In genomic region chr1:34460061-34460441, GRCm38 (mm10) we compare ENCODE assay signal across 8 mouse cellular contexts. TPM values are rescaled to one million over a fixed set of nuclear protein-coding genes. Genes with fewer than 3 reads are reported as not detected.
DNase-seq lines count a peak whose midpoint lies in the region; ATAC-seq and TF ChIP-seq lines count a peak whose summit lies in the region.

No protein-coding gene starts in this region.

- no peaks in the 10 kb centered on the region for H3K36me3 ChIP-seq in embryonic facial prominence, embryonic 14.5 days (ENCODE audit: control insufficient read depth, insufficient read depth, low read length)
- no peaks in the 10 kb centered on the region for H3K36me3 ChIP-seq in intestine, postnatal 0 days (ENCODE audit: control insufficient read depth, insufficient read depth)

- peak; percentile 38 to 53 for DNase-seq in spleen, adult 18-20 months
- no peak for DNase-seq in spleen, postnatal 14 days (ENCODE audit: low spot score in 2 of 2)
- DNase-seq in embryonic facial prominence, embryonic 14.5 days (ENCODE audit: low spot score), result no peak
- peak; percentile 51 to 55 for DNase-seq in lung, postnatal 4 days
- no peak for DNase-seq in Muller cell, postnatal 12 days (ENCODE audit: inconsistent ontology term)
- no peak for DNase-seq in embryo, embryonic 10.5 days (ENCODE audit: low spot score)
- DNase-seq in embryo, embryonic 10 days (ENCODE audit: low spot score), result no peak

- H3K9me3 ChIP-seq in embryonic facial prominence, embryonic 14.5 days (ENCODE audit: control insufficient read depth, low read length), result no peaks in the 10 kb centered on the region
- no peaks in the 10 kb centered on the region for H3K9me3 ChIP-seq in intestine, postnatal 0 days (ENCODE audit: control insufficient read depth)

- H3K27ac ChIP-seq in embryonic facial prominence, embryonic 14.5 days (replicated peaks; ENCODE audit: low read depth, low read length), result no peak overlapping the region
- peak overlapping the region; percentile 85 for H3K27ac ChIP-seq in intestine, postnatal 0 days (ENCODE audit: low read depth, low read length)

- H3K27me3 ChIP-seq in embryonic facial prominence, embryonic 14.5 days (replicated peaks; ENCODE audit: control insufficient read depth, insufficient read depth, low read length), result peaks cover 46% of the 10 kb centered on the region
- H3K27me3 ChIP-seq in intestine, postnatal 0 days (replicated peaks; ENCODE audit: control insufficient read depth, insufficient read depth, low read length), result no peaks in the 10 kb centered on the region

- 0 out of 2 replicates have a peak, but pooled peaks have one; percentile 8 for ATAC-seq in embryonic facial prominence, embryonic 14.5 days (ENCODE audit: low read depth)
- no peak for ATAC-seq in intestine, postnatal 0 days

- TF ChIP-seq CTCF in intestine, postnatal 0 days (IDR thresholded peaks at IDR 0.05; ENCODE audit: low read depth), result no peak

- WGBS in embryonic facial prominence, embryonic 14.5 days, result under 1% methylated on average over 15 of the region's 15 CpGs
- 3% methylated on average over 15 of the region's 15 CpGs for WGBS in intestine, postnatal 0 days

- peak overlapping the region; percentile 47 for H3K4me3 ChIP-seq in embryonic facial prominence, embryonic 14.5 days (ENCODE audit: low read depth, low read length)
- H3K4me3 ChIP-seq in intestine, postnatal 0 days (ENCODE audit: low read depth, low read length), result peak overlapping the region; percentile 62

- peak overlapping the region; percentile 43 for H3K9ac ChIP-seq in embryonic facial prominence, embryonic 14.5 days (ENCODE audit: low read depth, low read length)
- peak overlapping the region; percentile 54 for H3K9ac ChIP-seq in intestine, postnatal 0 days (ENCODE audit: low read depth, low read length)

- peak overlapping the region; percentile 72 for H3K4me2 ChIP-seq in embryonic facial prominence, embryonic 14.5 days (ENCODE audit: low read depth, low read length)
- peak overlapping the region; percentile 88 for H3K4me2 ChIP-seq in intestine, postnatal 0 days (replicated peaks; ENCODE audit: low read depth)

- peaks cover 4% of the 10 kb centered on the region; the same call in 1 of the 2 replicates for H3K4me1 ChIP-seq in embryonic facial prominence, embryonic 14.5 days (ENCODE audit: control insufficient read depth, insufficient read depth, low read length)
- H3K4me1 ChIP-seq in intestine, postnatal 0 days (replicated peaks; ENCODE audit: control insufficient read depth, insufficient read depth, low read length), result no peaks in the 10 kb centered on the region

RNA-seq across cellular contexts. Expression of gene Ptpn18, which starts 0.5 kb away (rescaled TPM):
- 18.1 and 19.4 TPM in 2 replicates for polyA plus RNA-seq in embryonic facial prominence, embryonic 14.5 days (2014; fragmentation: Nextera tagmentation; extraction: Ambion mirVana)
- polyA plus RNA-seq in intestine, postnatal 0 days (2015; fragmentation: Nextera tagmentation; extraction: Ambion mirVana), result 35.3 and 40.4 TPM in 2 replicates

RNA-seq across cellular contexts. Expression of gene Imp4, which starts 20.4 kb away (rescaled TPM):
- polyA plus RNA-seq in embryonic facial prominence, embryonic 14.5 days (2014; fragmentation: Nextera tagmentation; extraction: Ambion mirVana), result 71.5 and 74.6 TPM in 2 replicates
- polyA plus RNA-seq in intestine, postnatal 0 days (2015; fragmentation: Nextera tagmentation; extraction: Ambion mirVana), result 47.5 and 50.5 TPM in 2 replicates

RNA-seq across cellular contexts. Expression of gene Ccdc115, which starts 20.6 kb away (rescaled TPM):
- polyA plus RNA-seq in embryonic facial prominence, embryonic 14.5 days (2014; fragmentation: Nextera tagmentation; extraction: Ambion mirVana), result 49.1 and 53.0 TPM in 2 replicates
- polyA plus RNA-seq in intestine, postnatal 0 days (2015; fragmentation: Nextera tagmentation; extraction: Ambion mirVana), result 34.8 and 35.3 TPM in 2 replicates

RNA-seq across cellular contexts. Expression of gene Prss39, which starts 38.2 kb away (rescaled TPM):
- not detected in 2 replicates for polyA plus RNA-seq in embryonic facial prominence, embryonic 14.5 days (2014; fragmentation: Nextera tagmentation; extraction: Ambion mirVana)
- not detected in 2 replicates for polyA plus RNA-seq in intestine, postnatal 0 days (2015; fragmentation: Nextera tagmentation; extraction: Ambion mirVana)

Comparison
In these comparisons a context has a peak if more than half of its experiments do, and no peak if none do; other contexts are left out.
1. DNase-seq: peak in spleen, adult 18-20 months (2 of 2) and lung, postnatal 4 days (2 of 2); none in spleen, postnatal 14 days (0 of 2), embryonic facial prominence, embryonic 14.5 days (single experiment), Muller cell, postnatal 12 days (single experiment), embryo, embryonic 10.5 days (single experiment) and embryo, embryonic 10 days (single experiment).